Mouse (Mus musculus): ENCODE data around the gene Cacnb1. TPM values are rescaled to one million over a fixed set of nuclear protein-coding genes. Genes with fewer than 3 reads are reported as not detected.

Cacnb1 gene
- polyA plus RNA-seq, 1 experiment from 2014 or later: 9.0 TPM

- Histone ChIP-seq H3K36me3 (ENCODE audit: insufficient read depth, low read length) (no peaks in the 10 kb centered on the region), H3K4me2 (ENCODE audit: low read length) (no peak overlapping the region), H3K4me3 (replicated peaks; ENCODE audit: low read depth, low read length) (no peak overlapping the region), H3K9ac (ENCODE audit: low read depth, low read length) (no peak overlapping the region), H3K27ac (no peak overlapping the region), H3K27me3 (ENCODE audit: insufficient read depth, low read length) (no peaks in the 10 kb centered on the region), H3K4me1 (replicated peaks; ENCODE audit: insufficient read depth, low read length) (no peaks in the 10 kb centered on the region; the same call in 1 of the 2 replicates), H3K9me3 (replicated peaks; ENCODE audit: low read length) (no peaks in the 10 kb centered on the region)
- ATAC-seq (replicated peaks; ENCODE audit: low FRiP score, low read depth) (no peak), DNase-seq (ENCODE audit: low spot score) (no peak)
- no peak for TF ChIP-seq CTCF (IDR thresholded peaks at IDR 0.05; ENCODE audit: low read depth)
- 60% methylated on average over 5 of the region's 5 CpGs for WGBS
Observed at GRCm38 (mm10) chr11:98044074-98044473, 21.2 kb upstream of the Cacnb1 start.

DNA sequence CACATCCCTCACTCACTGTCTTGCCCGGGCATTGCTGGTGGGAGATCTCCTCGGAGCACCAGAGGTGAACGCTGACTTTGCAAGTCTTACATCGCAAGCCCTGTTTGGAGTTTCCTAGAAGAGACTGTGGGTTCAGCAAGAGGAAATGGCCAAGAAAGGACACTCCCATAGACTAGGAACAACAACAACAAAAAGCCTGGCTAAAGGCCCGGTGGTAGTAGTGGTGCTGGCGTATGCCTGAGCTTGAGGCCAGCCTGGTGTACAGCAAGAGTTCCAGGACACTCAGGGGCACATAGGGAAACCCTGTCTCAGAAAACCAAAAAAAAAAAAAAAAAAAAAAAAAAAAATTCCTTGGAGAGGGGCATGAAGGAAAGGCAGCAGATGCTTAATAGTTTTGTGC lies 19.9 kb upstream of the Cacnb1 start:
- H3K4me2 ChIP-seq (ENCODE audit: low read length): no peak overlapping the region
- no peak for ATAC-seq (replicated peaks; ENCODE audit: low FRiP score, low read depth)
- 53% methylated on average over 6 of the region's 6 CpGs for WGBS
- H3K27me3 ChIP-seq (ENCODE audit: insufficient read depth, low read length): no peaks in the 10 kb centered on the region
- no peak for DNase-seq (ENCODE audit: low spot score)
- H3K9me3 ChIP-seq (replicated peaks; ENCODE audit: low read length): no peaks in the 10 kb centered on the region
- no peak for TF ChIP-seq CTCF (IDR thresholded peaks at IDR 0.05; ENCODE audit: low read depth)
- H3K4me1 ChIP-seq (replicated peaks; ENCODE audit: insufficient read depth, low read length): no peaks in the 10 kb centered on the region; the same call in 1 of the 2 replicates
- no peak overlapping the region for H3K9ac ChIP-seq (ENCODE audit: low read depth, low read length)
- no peak overlapping the region for H3K4me3 ChIP-seq (replicated peaks; ENCODE audit: low read depth, low read length)
- H3K36me3 ChIP-seq (ENCODE audit: insufficient read depth, low read length): no peaks in the 10 kb centered on the region
- no peak overlapping the region for H3K27ac ChIP-seq

- ATAC-seq (replicated peaks; ENCODE audit: low FRiP score, low read depth) (no peak), DNase-seq (ENCODE audit: low spot score) (no peak)
- Histone ChIP-seq H3K4me1 (replicated peaks; ENCODE audit: insufficient read depth, low read length) (peaks cover 4% of the 10 kb centered on the region; the same call in 1 of the 2 replicates), H3K9me3 (replicated peaks; ENCODE audit: low read length) (no peaks in the 10 kb centered on the region), H3K27ac (no peak overlapping the region), H3K4me3 (replicated peaks; ENCODE audit: low read depth, low read length) (no peak overlapping the region), H3K4me2 (ENCODE audit: low read length) (no peak overlapping the region), H3K9ac (ENCODE audit: low read depth, low read length) (no peak overlapping the region), H3K36me3 (ENCODE audit: insufficient read depth, low read length) (no peaks in the 10 kb centered on the region), H3K27me3 (ENCODE audit: insufficient read depth, low read length) (no peaks in the 10 kb centered on the region; the same call in 1 of the 2 replicates)
- 46% methylated on average over 8 of the region's 8 CpGs for WGBS
- no peak for TF ChIP-seq CTCF (IDR thresholded peaks at IDR 0.05; ENCODE audit: low read depth)
Observed at GRCm38 (mm10) chr11:98040975-98041374, 18.1 kb upstream of the Cacnb1 start.

- WGBS: 61% methylated on average over 14 of the region's 14 CpGs
- no peaks in the 10 kb centered on the region; the same call in 1 of the 2 replicates for H3K27me3 ChIP-seq (ENCODE audit: insufficient read depth, low read length)
- no peak overlapping the region for H3K27ac ChIP-seq
- H3K4me3 ChIP-seq (replicated peaks; ENCODE audit: low read depth, low read length): no peak overlapping the region
- no peaks in the 10 kb centered on the region for H3K9me3 ChIP-seq (replicated peaks; ENCODE audit: low read length)
- H3K36me3 ChIP-seq (ENCODE audit: insufficient read depth, low read length): no peaks in the 10 kb centered on the region
- DNase-seq (ENCODE audit: low spot score) (no peak), ATAC-seq (replicated peaks; ENCODE audit: low FRiP score, low read depth) (no peak)
- TF ChIP-seq CTCF (IDR thresholded peaks at IDR 0.05; ENCODE audit: low read depth): no peak
- H3K4me1 ChIP-seq (replicated peaks; ENCODE audit: insufficient read depth, low read length): 0 out of 2 replicates have a peak, but pooled peaks cover 6% of the 10 kb centered on the region
- H3K9ac ChIP-seq (ENCODE audit: low read depth, low read length): no peak overlapping the region
- no peak overlapping the region for H3K4me2 ChIP-seq (ENCODE audit: low read length)
Observed at GRCm38 (mm10) chr11:98037871-98038270, 15.0 kb upstream of the Cacnb1 start.

- ATAC-seq (replicated peaks; ENCODE audit: low FRiP score, low read depth): peak; percentile 50; the same call in 1 of the 2 replicates
- TF ChIP-seq CTCF (IDR thresholded peaks at IDR 0.05; ENCODE audit: low read depth): 0 out of 2 replicates have a peak, but pooled peaks have one; percentile 19
- peak; percentile 50 for DNase-seq (ENCODE audit: low spot score)
- H3K4me3 ChIP-seq (replicated peaks; ENCODE audit: low read depth, low read length): peak overlapping the region; percentile 19
- peak overlapping the region; percentile 24; the same call in 1 of the 2 replicates for H3K9ac ChIP-seq (ENCODE audit: low read depth, low read length)
- under 1% methylated on average over 27 of the region's 27 CpGs for WGBS
- no peaks in the 10 kb centered on the region; the same call in 1 of the 2 replicates for H3K27me3 ChIP-seq (ENCODE audit: insufficient read depth, low read length)
- peaks cover 4% of the 10 kb centered on the region; the same call in 1 of the 2 replicates for H3K36me3 ChIP-seq (ENCODE audit: insufficient read depth, low read length)
- H3K4me1 ChIP-seq (replicated peaks; ENCODE audit: insufficient read depth, low read length): 0 out of 2 replicates have a peak, but pooled peaks cover 6% of the 10 kb centered on the region
- no peak overlapping the region for H3K27ac ChIP-seq
- H3K4me2 ChIP-seq (ENCODE audit: low read length): peak overlapping the region; percentile 57
- no peaks in the 10 kb centered on the region for H3K9me3 ChIP-seq (replicated peaks; ENCODE audit: low read length)
Observed at GRCm38 (mm10) chr11:98035977-98036377, 13.1 kb upstream of the Cacnb1 start.

- no peak overlapping the region for H3K9ac ChIP-seq (ENCODE audit: low read depth, low read length)
- peaks cover 16% of the 10 kb centered on the region for H3K36me3 ChIP-seq (ENCODE audit: insufficient read depth, low read length)
- DNase-seq (ENCODE audit: low spot score): no peak
- H3K4me2 ChIP-seq (ENCODE audit: low read length): no peak overlapping the region
- TF ChIP-seq CTCF (IDR thresholded peaks at IDR 0.05; ENCODE audit: low read depth): no peak
- H3K4me1 ChIP-seq (replicated peaks; ENCODE audit: insufficient read depth, low read length): 0 out of 2 replicates have a peak, but pooled peaks cover 6% of the 10 kb centered on the region
- H3K4me3 ChIP-seq (replicated peaks; ENCODE audit: low read depth, low read length): no peak overlapping the region
- no peak overlapping the region for H3K27ac ChIP-seq
- H3K27me3 ChIP-seq (ENCODE audit: insufficient read depth, low read length): no peaks in the 10 kb centered on the region; the same call in 1 of the 2 replicates
- 18% methylated on average over 4 of the region's 4 CpGs for WGBS
- no peak for ATAC-seq (replicated peaks; ENCODE audit: low FRiP score, low read depth)
- no peaks in the 10 kb centered on the region for H3K9me3 ChIP-seq (replicated peaks; ENCODE audit: low read length)
Observed at GRCm38 (mm10) chr11:98034840-98035239, 12.0 kb upstream of the Cacnb1 start.
